Mouse (Mus musculus) cerebral cortex, adult 2 months (tissue): ENCODE results near the gene Elf1.

Experiments
- WGBS: fragments of 180-500 bp; shearing (Covaris S2); methylation state at CpG from one replicate; pipeline ENCODE4 v1.1.7; 2018; 5-methylcytosine and 5-hydroxymethylcytosine counted together

Elf1 gene

DNA sequence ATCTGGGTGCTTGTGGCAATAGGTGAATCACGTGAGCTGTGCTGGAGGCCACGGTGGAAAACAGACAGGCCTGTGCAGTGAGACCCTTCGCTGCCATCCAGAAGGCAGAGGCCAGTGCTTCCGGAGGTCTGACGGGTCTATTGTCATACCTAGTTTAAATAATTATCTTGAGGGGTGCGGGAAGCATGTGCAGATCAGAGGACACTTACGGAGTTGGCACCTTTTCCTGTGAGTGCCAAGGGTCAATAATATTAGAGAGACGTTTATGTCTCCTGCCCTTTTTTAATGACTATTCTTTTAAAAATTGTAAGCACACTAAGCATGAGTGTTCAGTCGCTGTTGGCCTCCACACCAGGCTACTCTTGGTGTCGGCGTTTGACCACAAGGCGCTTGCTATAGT lies 8.2 kb downstream of the Elf1 start:
- WGBS, result 78% methylated on average over 12 of the region's 12 CpGs

DNA sequence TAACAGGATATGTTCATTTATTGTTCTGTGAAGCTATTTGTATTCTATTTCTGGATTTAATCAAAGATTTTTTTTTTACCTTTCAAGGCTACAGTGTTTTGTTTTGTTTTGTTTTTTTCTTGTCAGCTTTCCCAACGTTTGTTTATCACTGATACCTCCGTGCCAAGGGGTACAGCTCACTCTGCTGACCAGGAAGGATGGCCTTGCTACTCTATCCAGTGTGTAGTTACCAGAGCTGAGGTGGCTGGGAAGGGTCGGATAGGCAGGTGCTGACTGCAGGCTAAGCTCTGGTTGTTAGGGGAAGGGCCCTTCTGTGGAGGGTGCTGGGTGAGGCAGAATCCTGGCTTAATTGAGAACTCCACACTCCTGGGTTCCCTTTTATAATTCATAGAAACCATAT lies 9.3 kb downstream of the Elf1 start:
- 71% methylated on average over 3 of the region's 3 CpGs for whole genome bisulfite sequencing

DNA sequence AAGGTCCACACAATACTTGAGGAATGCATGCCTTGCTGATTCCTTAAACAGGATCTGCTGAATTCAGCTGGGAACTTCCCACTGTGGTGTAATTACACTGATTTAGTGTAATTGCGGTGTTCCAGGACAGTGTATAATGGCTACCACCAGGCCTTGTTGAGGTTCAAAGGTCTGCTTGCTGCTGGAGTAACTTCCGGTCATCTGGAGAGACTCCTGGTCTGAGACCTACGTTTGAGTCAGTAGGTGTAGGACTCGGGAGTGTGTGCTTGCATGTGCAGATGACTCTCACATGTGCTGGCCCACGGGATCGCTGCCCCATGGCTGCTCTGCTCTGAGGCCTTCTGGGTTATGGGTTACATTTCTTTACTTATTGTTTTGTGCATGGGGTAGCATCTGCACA lies 13.4 kb downstream of the Elf1 start:
- WGBS, result 90% methylated on average over 6 of the region's 6 CpGs

DNA sequence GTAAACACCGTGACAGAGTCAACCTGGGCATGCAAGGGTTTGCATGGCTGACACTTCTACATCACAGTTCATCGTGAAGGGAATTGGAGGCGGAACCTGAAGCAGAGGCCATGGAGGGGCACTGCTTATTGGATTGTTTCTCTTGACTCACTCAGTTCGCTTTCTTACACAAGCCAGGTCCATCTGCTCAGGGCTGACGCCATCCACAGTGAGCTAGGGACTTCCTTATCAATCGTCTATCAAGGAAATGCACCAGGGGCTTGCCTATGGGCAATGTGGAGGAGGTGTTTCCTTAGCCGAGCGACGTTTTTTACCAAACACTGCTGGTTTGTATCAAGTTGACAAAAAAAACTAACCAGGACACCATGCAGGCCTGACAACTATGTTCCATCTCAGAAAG lies 18.3 kb downstream of the Elf1 start:
- 87% methylated on average over 9 of the region's 9 CpGs for WGBS

DNA sequence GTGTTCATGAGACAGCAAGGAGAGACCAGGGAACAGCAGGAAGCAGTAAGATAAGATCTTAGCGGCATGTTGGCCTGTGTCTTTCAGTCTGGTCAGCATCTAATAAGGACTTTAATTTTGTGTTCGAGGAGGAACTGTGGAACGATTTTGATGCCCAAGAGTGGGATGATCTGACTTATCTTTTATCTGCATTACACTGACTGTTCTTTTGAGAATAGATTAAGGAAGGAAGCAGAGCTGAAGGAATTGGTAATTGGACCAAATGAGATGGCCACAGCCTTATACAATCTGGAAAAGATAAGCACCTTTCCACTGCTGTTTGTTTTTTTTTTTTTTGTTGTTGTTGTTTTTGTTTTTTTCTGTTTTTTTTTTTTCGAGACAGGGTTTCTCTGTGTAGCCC lies 19.8 kb downstream of the Elf1 start:
- WGBS, result 68% methylated on average over 4 of the region's 4 CpGs

DNA sequence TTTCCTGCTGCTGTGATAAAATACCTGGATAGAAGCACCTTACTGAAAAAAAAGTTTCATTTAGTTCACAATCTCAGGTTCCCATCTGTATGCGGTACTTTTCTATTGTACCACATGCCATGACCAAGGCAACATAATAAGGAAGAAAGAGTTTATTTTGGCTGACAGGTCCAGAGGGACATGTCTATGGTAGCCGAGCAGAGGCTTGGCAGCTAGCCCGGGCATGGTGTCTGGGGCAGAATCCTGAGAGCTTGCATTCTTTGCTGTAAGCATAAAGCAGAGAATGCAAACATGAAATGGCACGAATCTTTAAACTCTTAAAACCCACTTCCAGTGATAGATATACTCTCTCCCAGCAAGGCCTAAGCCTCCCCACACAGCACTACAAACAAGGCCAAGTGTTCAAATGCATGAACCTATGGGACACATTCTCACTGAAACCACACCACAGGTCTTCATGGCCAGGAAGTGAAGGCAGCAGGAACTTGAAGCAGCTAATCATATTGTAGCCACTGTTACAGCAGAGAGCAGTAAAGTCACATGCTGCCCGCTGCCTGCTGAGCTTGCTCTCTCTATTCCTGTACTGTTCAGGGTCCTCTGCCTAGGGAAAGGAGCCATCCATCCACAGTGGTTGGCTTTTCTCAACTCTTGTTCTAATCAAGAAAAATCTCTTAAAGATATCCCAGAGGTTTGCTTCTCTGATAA lies 22.5 kb downstream of the Elf1 start:
- 50% methylated on average over 5 of the region's 5 CpGs for WGBS

DNA sequence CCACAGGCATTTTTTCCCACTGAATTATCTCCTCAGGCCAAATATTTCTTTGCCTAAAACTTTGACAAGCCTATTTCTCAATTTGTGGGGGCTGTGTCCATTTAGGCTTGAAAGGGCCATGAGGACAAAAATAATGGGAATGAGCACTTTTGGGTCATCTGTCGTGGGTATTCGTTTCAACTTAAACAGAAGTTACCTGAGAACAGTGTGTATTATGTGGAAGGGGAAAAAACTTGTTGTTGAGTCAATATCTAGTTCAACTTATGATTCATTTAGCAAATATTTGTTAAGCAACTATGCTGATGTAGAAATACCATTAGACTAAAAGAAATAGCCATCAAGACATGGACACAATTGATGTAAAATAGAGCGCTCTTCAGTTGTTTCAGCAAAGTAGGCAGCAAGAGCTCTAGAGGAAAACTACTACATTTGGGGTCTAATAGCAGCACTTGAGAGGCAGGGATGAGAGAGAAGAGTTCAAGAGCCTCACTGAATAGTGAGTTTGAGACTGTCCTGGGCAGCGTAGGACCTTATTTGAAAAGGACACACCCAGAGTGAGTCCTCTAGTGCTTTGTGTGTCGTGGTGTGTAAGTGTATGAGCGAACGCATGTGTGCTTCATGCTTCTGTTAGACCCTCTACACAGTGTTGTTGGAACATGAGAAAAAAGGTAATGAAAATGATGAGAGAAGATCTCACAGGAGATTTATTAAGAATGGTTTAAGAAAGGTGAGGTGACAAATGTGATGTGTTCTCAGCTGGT lies 23.4 kb downstream of the Elf1 start:
- WGBS, result 97% methylated on average over 7 of the region's 7 CpGs

DNA sequence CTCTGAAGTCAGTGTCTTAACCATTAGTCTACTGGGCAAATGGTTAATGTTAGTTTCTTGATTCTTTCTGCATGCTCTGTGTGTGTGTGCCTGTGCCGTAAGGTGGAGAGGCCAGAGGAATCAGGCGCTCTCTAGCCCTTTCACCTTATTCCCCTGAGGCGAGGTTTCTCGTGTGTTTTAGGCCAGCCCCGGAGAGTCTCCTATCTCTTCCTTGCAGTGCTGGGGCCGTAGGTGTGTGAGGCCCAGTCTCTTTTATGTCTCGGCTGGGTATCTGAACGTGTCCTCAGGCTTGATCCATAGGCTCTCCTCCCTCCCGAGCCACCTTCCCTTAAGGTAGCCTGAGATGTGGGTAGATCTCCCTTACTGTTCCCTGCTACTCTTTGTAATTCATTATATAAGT lies 25.2 kb downstream of the Elf1 start:
- WGBS, result 93% methylated on average over 9 of the region's 9 CpGs

DNA sequence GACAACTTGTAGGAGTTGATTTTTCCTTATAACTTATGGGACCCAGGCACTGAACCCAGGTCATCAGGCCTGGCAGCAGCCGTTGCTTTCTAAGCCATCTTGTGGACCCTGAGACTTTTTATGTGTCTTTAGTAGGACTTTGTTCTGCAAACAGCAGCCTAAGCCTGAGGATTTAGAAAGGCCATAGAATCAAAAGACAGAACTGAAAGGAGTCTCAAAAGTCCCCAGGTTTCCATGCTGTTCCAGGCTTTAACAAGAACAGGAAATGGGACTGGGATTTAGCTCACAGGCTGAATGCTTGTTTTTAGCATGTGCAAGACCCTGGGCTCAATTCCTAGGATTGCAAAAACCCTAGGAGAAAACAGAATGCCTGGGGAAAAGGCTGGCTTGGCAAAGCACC lies 26.9 kb downstream of the Elf1 start:
- WGBS, result 60% methylated on average over 1 of the region's 1 CpGs

DNA sequence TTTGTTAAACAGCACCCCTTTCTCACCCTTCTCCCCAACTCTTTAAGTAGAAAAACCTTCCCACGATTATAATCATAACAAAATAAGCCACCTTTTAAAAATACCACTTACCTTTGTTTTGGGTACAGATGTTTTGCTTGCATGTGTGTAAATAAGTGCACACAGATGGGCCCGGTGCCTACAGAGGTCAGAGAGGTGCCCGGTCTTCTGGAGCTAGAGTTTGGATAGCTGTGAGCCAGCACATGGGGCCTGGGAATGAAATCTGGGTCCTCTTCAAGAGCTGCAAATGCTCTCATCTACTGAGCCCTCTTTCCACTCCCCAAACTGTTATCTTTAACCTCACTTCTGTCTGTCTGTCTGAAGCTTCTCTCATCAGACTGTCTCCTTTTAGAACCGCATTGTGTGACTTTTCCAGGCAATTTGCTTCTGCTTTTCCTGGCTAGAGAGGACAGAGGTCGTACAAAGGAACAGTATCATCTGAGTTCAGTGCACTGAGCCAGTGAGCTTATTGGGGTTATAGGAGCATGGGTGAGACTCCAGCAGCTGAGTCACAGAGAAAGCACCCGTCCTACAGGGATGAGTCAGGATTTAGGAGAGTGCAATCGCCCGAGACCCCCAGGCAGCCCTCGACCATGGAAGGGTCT lies 27.8 kb downstream of the Elf1 start:
- WGBS, result 80% methylated on average over 9 of the region's 9 CpGs

DNA sequence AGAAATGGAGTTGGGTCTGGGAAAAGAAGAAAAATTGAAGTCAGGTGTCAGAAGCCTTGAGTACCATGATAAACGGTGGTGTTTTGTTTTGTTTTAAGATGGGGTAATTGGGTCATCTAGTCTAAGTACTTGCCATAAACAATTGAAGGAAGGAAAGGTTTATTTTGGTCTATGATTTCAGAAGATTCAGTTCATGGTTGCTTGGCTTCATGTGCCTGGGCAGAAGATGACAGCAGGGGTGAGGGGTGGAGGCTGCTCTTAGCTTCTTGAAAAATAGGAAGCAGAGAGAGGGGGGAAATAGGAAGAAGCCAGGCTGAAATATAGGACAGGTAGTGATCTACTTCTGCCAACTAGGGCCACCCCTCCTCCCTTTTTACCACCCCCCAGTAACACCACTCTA lies 30.5 kb downstream of the Elf1 start:
- WGBS, result 70% methylated on average over 1 of the region's 1 CpGs

DNA sequence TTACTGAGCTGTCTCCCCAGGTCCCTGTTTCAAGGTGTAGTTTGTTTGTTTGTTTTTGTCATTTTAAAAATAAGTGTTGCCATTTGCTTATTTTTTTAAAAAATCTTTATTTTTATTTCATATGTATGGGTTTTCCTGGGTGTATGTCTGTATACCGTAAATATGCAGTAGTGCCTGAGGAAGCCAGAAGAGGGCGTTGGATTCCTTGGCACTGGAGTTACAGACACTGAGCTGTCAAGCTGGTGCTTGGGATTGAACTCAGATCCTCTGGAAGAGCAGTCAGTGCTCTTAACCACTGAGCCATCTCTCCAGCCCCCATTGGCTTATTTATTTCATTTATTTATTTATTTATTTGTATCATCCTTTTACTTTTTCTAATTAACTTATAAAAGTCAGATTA lies 33.0 kb downstream of the Elf1 start:
- WGBS, result 74% methylated on average over 2 of the region's 2 CpGs

DNA sequence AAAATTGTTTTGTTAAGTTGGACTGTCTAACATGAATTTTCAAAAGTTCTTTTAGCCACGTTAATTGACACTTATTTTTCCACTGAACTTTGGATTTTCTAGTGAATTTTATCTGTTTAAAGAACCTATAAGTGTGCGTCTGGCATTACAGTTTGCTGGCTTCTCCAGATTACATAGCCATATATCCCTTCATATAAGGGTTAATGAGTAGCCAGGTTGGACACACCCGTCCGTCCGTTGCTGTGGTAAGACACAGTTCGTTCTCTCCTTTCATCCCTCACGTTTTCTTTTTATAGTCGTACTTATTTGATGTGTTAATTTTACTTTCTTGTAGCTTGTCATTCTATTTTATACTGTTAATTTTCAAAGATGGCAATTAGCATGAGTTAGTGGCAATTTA lies 34.1 kb downstream of the Elf1 start:
- 74% methylated on average over 8 of the region's 8 CpGs for WGBS

DNA sequence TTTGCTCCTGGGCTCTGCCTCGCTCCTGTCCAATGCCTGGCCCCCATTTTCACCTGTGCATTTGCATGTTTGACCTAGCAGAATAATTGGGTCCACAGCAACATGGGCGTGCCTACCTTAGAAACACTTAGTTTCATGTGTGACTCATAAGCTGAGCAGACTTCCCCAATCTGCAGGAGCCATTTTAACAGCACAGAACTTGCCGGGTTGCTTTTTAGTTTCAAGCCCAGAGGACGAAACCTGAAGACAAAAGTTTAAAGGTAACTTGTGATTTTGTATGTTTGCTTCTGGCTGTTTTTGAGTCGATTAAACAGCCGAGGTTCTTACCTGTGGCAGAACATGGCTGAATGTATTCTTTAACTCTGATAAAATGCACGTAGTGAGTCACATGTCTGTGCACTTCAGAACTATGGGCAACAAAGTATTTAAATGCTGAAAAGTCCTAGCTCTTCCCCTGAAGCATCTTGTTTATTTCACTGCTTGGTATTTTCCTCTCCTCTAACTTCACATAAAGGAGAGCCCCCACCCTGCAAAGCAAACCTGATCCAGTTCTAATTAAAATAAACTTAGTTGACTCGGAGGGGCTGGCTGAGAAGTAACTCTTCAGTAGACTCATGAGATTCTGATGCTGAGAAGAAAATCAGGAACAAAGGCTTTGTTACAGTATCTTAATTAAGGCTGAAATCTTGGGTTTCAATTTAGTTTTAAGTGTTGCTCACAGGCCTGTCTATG lies 34.7 kb downstream of the Elf1 start:
- WGBS, result 65% methylated on average over 8 of the region's 8 CpGs

DNA sequence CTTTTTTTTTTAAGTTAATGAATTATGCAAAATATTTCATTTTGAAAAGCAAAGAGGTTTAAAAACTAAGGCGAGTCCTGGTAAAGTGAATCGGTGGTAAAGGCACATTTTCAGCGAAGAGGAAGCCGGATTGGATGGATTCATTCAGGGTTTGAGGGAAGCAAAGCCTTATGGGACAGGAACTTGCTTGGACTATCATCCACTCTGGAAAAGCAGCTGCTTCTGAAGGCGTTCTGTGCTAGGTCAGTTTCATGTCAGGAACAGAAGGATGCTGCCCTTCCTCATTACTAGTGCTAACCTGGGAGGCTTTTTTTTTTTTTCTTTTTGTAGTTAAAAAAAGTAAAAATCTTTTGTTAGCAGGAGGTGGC lies 35.2 kb downstream of the Elf1 start:
- 51% methylated on average over 5 of the region's 5 CpGs for WGBS

DNA sequence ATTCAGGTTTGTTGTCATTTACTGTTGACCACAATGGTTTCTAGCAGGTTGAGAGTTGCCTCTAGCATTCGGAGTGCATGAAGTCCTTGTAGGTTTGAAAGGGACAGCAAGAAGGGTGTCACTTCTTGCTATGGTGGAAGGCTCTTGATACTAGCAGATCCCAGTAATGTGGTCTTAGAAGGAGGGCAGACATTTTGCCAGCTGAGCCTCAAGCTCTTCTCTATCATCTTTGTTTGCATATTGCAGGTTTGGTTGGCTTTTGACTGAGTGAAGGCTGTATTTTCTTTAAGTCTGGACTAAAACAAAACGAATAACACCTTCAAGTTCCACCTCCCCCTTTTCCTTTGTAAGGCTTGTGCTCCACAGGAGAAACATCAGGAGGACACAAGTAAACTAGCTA lies 35.8 kb downstream of the Elf1 start:
- 78% methylated on average over 2 of the region's 2 CpGs for WGBS

DNA sequence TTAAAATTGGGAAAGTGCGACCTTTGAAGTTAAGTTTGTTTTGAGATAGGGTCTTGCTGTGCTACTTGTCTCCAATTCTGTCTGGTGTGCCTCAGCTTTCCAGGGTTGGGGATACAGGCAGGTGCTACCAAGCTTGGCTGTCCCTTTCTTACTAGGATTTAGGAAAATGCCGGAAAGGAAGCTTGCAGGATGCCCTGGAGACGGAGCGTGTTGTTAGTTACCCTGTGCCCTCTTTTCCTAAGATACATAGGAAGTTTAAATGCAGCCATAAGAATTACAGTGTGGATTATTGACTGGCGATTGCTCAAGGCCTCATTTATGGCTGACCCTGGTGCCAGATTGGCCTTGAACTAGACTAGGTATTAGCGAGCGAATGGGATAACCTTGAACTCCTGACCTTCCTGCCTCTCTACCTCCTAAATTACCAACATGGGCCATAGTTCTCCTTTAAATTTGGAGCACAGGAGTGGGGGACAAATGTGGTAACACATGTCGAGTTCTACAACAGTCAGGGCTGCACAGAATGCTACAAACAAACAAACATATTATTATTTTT lies 36.3 kb downstream of the Elf1 start:
- 84% methylated on average over 8 of the region's 8 CpGs for WGBS

DNA sequence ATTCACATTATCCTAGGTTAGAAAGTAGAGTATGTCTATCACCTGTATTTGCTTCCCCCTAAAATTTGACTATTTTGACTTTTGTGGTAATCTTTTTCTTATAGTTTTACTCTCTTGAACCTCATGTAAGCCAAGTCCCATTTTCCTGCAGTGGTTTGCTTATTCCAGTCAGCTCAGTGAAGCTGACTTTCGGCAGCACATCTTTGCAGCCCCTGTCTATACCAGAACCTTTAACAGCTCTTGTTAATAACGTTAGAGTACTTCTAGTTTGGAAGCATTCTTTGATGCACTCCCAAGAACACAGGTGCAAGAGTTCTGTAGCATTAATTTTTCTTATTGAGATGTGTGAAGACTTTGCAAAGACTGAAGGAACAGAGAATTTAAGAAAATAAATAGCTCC lies 37.1 kb downstream of the Elf1 start:
- WGBS, result 81% methylated on average over 2 of the region's 2 CpGs

DNA sequence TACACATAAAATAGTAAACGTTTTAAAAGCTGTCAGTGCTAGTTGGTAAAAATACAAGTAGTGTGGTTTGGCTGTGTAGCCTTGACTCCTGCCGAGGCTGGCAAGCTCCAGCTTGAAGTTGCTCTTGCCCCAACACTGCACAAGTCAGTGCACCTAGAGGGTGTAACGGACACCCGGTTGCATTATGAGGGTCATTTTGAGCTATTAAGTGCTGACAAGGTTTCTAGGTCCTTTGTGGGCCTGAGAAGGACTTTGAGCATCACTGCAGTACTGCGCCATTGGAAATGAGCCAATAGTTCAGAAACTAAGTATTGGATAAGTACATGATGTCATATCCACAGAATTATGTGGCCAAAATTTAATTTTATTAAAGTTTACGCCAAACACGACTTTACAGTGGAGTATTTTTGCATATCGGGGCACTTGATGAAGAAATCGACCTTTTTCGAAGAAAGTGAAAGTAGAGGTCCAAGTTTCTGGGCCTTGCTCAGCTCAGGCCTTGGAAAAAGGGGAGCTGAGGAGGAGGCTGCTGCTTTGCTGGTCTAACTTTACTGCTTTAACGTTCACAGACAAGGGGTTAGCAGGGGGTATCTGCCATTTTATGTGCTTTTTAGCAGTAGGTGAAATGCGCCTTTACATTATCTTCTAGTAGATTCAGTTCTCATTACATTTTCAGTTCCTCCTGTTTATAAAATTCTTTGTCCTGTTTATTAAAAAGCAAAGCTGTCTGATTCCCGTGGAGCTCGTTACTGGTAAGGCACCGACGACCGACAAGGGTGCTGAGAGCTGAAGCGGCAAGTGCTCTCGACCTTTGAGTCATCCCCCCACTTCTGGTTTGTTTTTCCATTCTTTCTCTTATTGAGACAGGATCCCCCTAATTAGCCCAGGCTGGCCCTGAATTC lies 38.0 kb downstream of the Elf1 start:
- 66% methylated on average over 19 of the region's 19 CpGs for WGBS

DNA sequence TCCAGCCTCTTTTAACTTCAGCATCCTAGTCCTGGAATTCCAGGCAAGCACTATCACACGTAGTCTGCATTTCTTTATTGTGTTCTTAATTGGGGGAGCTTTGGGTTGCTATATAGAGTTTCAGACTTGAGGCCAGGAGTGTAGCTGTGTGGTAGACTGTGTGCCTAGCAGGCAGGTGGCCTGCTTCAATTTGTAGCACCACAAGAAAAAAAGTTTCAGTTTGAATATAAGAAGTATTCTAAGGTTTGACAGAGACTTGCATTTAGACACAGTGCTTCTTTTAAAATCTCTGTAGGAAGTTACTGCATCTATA lies 38.6 kb downstream of the Elf1 start:
- WGBS, result 64% methylated on average over 1 of the region's 1 CpGs

DNA sequence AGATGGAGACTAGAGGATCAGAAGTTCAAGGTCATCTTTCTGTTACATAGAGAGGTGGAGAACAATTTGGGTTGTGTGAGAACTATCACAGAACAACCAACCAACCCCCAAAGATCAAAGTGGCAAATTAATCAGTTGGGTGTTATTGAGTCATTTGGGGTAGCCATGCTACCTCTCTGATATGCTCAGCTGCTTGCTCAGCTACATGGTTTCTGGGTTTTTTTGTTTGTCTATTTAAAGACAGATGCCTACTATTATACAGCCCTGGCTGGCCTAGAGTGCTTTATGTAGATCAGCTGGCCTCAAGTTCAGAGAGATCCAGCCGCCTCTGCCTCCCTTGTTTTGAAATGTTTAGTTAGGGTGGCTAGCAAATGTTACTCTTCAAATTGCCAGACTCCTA lies 40.1 kb downstream of the Elf1 start:
- WGBS, result 91% methylated on average over 1 of the region's 1 CpGs
